Mouse (Mus musculus): ENCODE results near the gene Fam181b.

- TF ChIP-seq CTCF (conservative IDR thresholded peaks at IDR 0.05; ENCODE audit: low read length) (no peak), POU5F1 (IDR thresholded peaks at IDR 0.05; ENCODE audit: borderline replicate concordance, low read length) (no peak)
Observed at GRCm38 (mm10) chr7:93060831-93061230, 18.8 kb upstream of the Fam181b start.
